Mouse (Mus musculus): ENCODE results near the gene Insm2. TPM values are rescaled to one million over a fixed set of nuclear protein-coding genes. Genes with fewer than 3 reads are reported as not detected.
A peak's percentile ranks its signal among the peaks of the same experiment; 100 is the strongest.

Gene Insm2
- total and polyA plus RNA-seq, 2 experiments from 2014 or later = 1.2 to 3.7 TPM

GRCm38 (mm10) chr12:55626711-55627110 is 27.5 kb downstream of the Insm2 start:
- no peak overlapping the region for H3K9ac ChIP-seq
- DNase-seq = no peak
- H3K4me3 ChIP-seq (ENCODE audit: low read depth, low read length) = no peak overlapping the region

DNA sequence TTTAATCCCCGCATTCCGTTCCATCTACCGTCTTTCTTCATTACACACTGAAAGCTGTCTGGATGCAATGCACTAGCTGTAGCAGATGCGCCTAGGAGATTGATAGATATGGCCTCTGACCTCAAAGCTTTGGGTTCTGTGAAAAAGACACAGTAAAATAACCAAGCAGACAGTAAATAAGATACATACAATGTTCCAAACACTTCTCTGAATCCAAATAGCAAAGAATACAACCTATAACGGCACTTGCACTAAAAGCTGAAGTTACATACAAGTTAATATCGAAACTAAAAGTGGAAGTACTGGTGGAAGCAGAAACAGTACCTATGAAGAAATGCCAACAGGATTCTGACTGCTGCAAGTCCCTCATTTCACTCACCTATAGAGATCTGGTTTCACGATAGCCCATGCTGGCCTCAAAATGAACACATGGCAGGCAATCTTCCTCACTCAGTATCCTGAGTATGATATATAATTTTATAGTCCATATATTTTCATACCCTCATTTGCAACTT is 48.8 kb downstream of the Insm2 start:
- no peaks in the 10 kb centered on the region for H3K9me3 ChIP-seq (ENCODE audit: low read length)
- H3K27ac ChIP-seq (ENCODE audit: low read depth, low read length) = no peak overlapping the region
- DNase-seq (no peak), ATAC-seq (no peak)
- no peaks in the 10 kb centered on the region for H3K36me3 ChIP-seq (ENCODE audit: insufficient read depth)
- no peaks in the 10 kb centered on the region for H3K4me1 ChIP-seq (ENCODE audit: insufficient read depth)
- H3K27me3 ChIP-seq (ENCODE audit: insufficient read depth, low read length) = no peaks in the 10 kb centered on the region
- no peak for TF ChIP-seq CTCF (IDR thresholded peaks at IDR 0.05; ENCODE audit: low read depth)
- H3K4me2 ChIP-seq (ENCODE audit: low read depth) = no peak overlapping the region
- 94% methylated on average over 7 of the region's 7 CpGs for WGBS
- no peak overlapping the region for H3K4me3 ChIP-seq (ENCODE audit: low read depth, low read length)
- no peak overlapping the region for H3K9ac ChIP-seq

More at GRCm38 (mm10) chr12:55626711-55627110, 27.5 kb downstream of the Insm2 start:
- no peak for ATAC-seq
- Histone ChIP-seq H3K27ac (ENCODE audit: low read depth, low read length) (no peak overlapping the region), H3K4me1 (ENCODE audit: insufficient read depth) (peaks cover 8% of the 10 kb centered on the region), H3K4me2 (ENCODE audit: low read depth) (no peak overlapping the region), H3K9me3 (ENCODE audit: low read length) (no peaks in the 10 kb centered on the region), H3K36me3 (ENCODE audit: insufficient read depth) (no peaks in the 10 kb centered on the region; the same call in 1 of the 2 replicates), H3K27me3 (ENCODE audit: insufficient read depth, low read length) (no peaks in the 10 kb centered on the region)
- 27% methylated on average over 4 of the region's 4 CpGs for WGBS
- TF ChIP-seq CTCF (IDR thresholded peaks at IDR 0.05; ENCODE audit: low read depth) = peak; percentile 23; the same call in 1 of the 2 replicates

Other genes with a start within 250 kb of the Insm2 start
- gene Psma6, start 215.2 kb upstream of the Insm2 start, total RNA-seq (2014; rRNA removed) = 131 and 164 TPM in 2 replicates
- 465 and 565 TPM in 2 replicates for gene Psma6, start 215.2 kb upstream of the Insm2 start, polyA plus RNA-seq (2015; fragmentation: Nextera tagmentation; extraction: Ambion mirVana)
- gene Nfkbia, start 106.8 kb upstream of the Insm2 start, total RNA-seq (2014; rRNA removed) = 43.5 and 48.2 TPM in 2 replicates
- 61.9 and 75.8 TPM in 2 replicates for gene Nfkbia, start 106.8 kb upstream of the Insm2 start, polyA plus RNA-seq (2015; fragmentation: Nextera tagmentation; extraction: Ambion mirVana)
- not detected in 2 replicates for gene Aldoart2, start 34.2 kb upstream of the Insm2 start, total RNA-seq (2014; rRNA removed)
- gene Aldoart2, start 34.2 kb upstream of the Insm2 start, polyA plus RNA-seq (2015; fragmentation: Nextera tagmentation; extraction: Ambion mirVana) = 0.09 and 0.30 TPM in 2 replicates
- 88.4 and 107 TPM in 2 replicates for gene Ralgapa1, start 221.7 kb downstream of the Insm2 start, total RNA-seq (2014; rRNA removed)
- gene Ralgapa1, start 221.7 kb downstream of the Insm2 start, polyA plus RNA-seq (2015; fragmentation: Nextera tagmentation; extraction: Ambion mirVana) = 9.9 and 14.8 TPM in 2 replicates
- 48.0 and 52.9 TPM in 2 replicates for gene Brms1l, start 236.9 kb downstream of the Insm2 start, total RNA-seq (2014; rRNA removed)
- 38.0 and 45.5 TPM in 2 replicates for gene Brms1l, start 236.9 kb downstream of the Insm2 start, polyA plus RNA-seq (2015; fragmentation: Nextera tagmentation; extraction: Ambion mirVana)

Data from forebrain, postnatal 0 days (tissue).